Mouse (Mus musculus): ENCODE measurements at regions not wholly inside any gene's neighbourhood (a gene's known extent, or its start where the extent isn't known, plus 50 kb on each side); places are given as distances from the start of the nearest gene placed in this dataset.
A peak's percentile ranks its signal among the peaks of the same experiment; 100 is the strongest.

DNA sequence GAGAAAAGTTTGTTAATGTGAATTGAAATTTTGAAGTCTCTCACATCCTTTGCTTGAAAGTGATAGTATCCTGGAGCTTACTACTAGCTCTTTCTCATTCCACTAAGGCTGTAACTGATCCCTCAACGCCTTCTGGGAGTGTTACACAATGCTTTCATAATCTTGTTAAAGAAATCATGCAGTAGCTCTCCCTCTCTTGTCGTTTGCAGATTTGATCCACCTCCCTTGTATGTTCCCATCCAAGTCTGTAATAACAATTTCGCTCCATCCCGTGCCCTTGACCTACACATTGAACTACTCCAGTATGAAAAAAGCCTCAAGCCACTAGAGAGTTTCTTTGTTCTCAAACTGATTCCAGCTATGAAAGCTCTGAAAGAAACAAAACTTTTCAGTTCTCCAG, 63.9 kb upstream of the Fibin start:
- no peak for ATAC-seq
- no peaks in the 10 kb centered on the region for H3K27me3 ChIP-seq (replicated peaks)
- no peaks in the 10 kb centered on the region for H3K9me3 ChIP-seq
- H3K36me3 ChIP-seq: no peaks in the 10 kb centered on the region
- H3K9ac ChIP-seq: no peak overlapping the region
- H3K4me1 ChIP-seq (replicated peaks): no peaks in the 10 kb centered on the region
- H3K4me3 ChIP-seq (replicated peaks): no peak overlapping the region
- 72% methylated on average over 4 of the region's 4 CpGs for WGBS
- no peak overlapping the region for H3K4me2 ChIP-seq (replicated peaks)
- H3K27ac ChIP-seq: no peak overlapping the region

DNA sequence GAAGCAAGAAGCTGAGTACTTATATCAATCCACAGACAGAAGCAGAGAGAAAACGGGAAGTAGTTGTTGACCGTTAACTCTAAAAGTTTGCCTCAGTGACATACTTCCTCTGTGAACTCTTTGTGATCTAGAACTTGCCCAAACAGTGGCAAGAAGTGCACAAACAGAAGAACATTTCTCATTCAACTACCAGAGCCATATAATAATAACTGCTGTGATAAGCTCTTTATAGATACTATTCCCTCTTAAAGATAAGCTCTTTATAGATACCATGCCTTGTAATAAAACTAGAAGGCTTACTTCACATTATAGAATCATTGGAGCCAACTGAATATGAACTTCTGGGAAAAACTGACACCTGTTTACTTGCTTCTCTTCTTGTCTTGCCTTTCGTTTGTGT, 89.7 kb upstream of the Fibin start:
- 67% methylated on average over 3 of the region's 3 CpGs for WGBS
- Histone ChIP-seq H3K27me3 (replicated peaks) (no peaks in the 10 kb centered on the region), H3K9ac (no peak overlapping the region), H3K9me3 (no peaks in the 10 kb centered on the region), H3K36me3 (no peaks in the 10 kb centered on the region), H3K27ac (no peak overlapping the region), H3K4me3 (replicated peaks) (no peak overlapping the region), H3K4me1 (replicated peaks) (no peaks in the 10 kb centered on the region), H3K4me2 (replicated peaks) (no peak overlapping the region)
- ATAC-seq: peak; percentile 85

DNA sequence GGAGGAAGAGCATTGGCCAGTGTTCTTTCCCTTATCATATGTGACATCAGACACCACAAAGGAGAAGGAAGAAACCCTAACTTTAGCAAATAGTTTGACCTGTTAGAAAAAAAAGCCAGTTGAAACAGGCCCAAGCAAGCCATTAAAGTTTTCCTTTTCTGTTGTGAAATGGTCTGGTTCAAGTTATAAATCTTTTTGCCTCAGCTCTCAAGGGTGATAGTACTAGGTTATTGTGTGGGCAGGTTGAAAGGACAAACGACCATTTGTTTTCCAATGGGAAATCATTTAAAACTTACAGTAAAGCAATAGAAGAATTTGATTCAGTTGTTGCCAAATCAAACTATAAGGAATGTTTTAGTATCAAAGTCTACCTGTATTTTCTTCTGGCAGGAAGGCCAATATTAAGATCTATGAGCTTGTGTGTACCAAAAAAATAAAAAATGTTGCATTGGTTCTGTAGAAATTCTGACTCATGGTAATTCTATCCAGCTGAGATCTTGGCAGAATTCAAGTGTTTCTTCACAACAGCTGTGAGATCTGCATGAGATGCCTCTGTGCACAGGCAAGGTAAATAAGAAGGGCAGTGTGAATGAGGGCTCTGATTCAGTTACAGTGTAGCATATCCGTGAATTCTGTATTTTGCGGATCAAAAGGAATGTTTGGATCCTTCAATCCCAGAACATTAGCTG, 109.5 kb upstream of the Fibin start:
- Histone ChIP-seq H3K9ac (no peak overlapping the region), H3K27ac (no peak overlapping the region), H3K27me3 (replicated peaks) (no peaks in the 10 kb centered on the region), H3K4me1 (replicated peaks) (no peaks in the 10 kb centered on the region), H3K9me3 (no peaks in the 10 kb centered on the region), H3K4me3 (replicated peaks) (no peak overlapping the region), H3K36me3 (no peaks in the 10 kb centered on the region), H3K4me2 (replicated peaks) (no peak overlapping the region)
- 83% methylated on average over 3 of the region's 3 CpGs for WGBS
- no peak for ATAC-seq

DNA sequence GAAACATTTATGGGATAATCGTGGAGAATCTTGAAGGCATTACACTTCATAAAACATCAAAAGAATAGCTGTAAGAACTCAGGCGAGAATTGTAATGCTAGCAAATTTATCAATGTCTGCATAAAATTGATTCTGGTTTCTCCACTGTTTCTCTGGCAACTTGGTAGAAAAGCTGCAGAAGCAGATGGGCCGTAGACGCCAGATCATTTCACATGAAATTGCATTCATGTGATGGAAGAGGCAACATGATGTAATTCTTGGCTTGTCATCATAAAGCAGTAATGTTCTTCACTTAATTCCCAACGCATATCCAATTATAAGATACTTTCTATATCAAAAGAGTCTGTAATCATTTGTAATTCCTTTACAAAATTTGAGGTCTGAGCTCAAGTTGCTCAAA, 113.6 kb upstream of the Fibin start:
- H3K27me3 ChIP-seq (replicated peaks): no peaks in the 10 kb centered on the region
- H3K27ac ChIP-seq: no peak overlapping the region
- ATAC-seq: no peak
- H3K9ac ChIP-seq: no peak overlapping the region
- no peak overlapping the region for H3K4me2 ChIP-seq (replicated peaks)
- WGBS: 65% methylated on average over 5 of the region's 5 CpGs
- no peaks in the 10 kb centered on the region for H3K36me3 ChIP-seq
- no peak overlapping the region for H3K4me3 ChIP-seq (replicated peaks)
- no peaks in the 10 kb centered on the region for H3K9me3 ChIP-seq
- no peaks in the 10 kb centered on the region for H3K4me1 ChIP-seq (replicated peaks)

DNA sequence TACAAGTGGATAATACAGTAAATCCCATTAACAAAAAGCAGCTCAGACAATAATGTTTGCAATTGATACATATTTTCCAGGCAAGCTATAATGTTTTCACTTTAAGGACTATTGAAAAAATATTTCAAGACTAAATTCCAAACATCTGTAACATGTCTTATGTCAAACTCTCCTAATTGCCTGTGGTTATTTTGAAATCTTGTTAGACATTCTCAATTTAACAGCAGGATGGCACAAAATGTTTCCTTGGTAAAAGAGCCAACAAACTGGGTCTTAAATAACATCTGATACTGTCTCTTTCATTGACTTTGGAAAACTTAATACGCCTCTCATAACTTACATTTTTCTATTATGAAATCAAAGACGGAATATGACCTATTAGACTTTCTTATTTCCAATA, 115.8 kb upstream of the Slc5a12 start:
- Histone ChIP-seq H3K9me3 (no peaks in the 10 kb centered on the region), H3K4me3 (replicated peaks) (no peak overlapping the region), H3K4me1 (replicated peaks) (no peaks in the 10 kb centered on the region), H3K36me3 (no peaks in the 10 kb centered on the region), H3K27ac (no peak overlapping the region), H3K27me3 (replicated peaks) (no peaks in the 10 kb centered on the region), H3K9ac (no peak overlapping the region), H3K4me2 (replicated peaks) (no peak overlapping the region)
- ATAC-seq: no peak
- 89% methylated on average over 2 of the region's 2 CpGs for WGBS

DNA sequence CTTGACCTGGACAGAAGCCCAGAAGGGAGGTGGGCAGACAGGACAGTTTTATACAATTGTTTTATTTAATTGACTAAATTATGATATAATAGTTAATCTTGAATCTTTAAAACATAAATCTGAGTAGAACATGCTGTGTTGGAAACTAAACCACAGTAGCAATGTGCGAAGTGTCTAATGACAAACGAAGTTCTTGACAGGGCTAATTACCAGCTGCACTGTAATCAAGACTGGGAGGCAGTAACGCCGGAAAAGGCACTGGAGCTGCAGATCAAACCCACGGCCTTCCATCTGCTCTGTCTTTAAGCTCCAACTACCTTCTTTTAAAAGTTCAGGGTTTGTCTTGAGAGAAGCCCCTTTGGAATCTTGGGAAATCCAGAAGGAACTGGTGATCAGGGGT, 110.9 kb upstream of the Slc5a12 start:
- Histone ChIP-seq H3K36me3 (no peaks in the 10 kb centered on the region), H3K27ac (no peak overlapping the region)
- ATAC-seq: no peak

DNA sequence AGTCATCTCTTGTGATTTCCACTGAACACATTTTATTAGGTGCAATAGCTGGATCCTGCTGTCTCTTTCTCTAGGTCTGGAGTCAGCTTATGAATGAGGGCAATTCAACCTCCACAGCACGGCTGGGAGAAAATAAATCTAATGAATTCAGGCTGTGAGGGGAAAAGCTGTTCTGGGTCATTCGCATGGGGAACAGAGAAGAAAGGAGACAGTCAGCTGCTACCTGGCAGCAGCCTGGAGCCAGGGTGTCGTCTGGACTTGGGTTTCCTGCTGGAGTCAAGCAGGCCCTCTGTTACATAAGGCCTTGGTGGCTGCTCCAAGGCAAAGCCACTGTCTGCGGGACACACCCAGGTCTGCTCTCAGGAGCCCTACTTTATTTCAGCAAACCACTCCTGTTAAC, 110.4 kb upstream of the Slc5a12 start:
- 40% methylated on average over 4 of the region's 4 CpGs for WGBS

More for the DNA sequence above, 110.9 kb upstream of the Slc5a12 start:
- WGBS: 64% methylated on average over 5 of the region's 5 CpGs
- Histone ChIP-seq H3K4me1 (replicated peaks) (no peaks in the 10 kb centered on the region; the same call in 1 of the 2 replicates), H3K4me3 (replicated peaks) (no peak overlapping the region), H3K9me3 (no peaks in the 10 kb centered on the region), H3K9ac (no peak overlapping the region), H3K27me3 (replicated peaks) (no peaks in the 10 kb centered on the region), H3K4me2 (replicated peaks) (no peak overlapping the region)

DNA sequence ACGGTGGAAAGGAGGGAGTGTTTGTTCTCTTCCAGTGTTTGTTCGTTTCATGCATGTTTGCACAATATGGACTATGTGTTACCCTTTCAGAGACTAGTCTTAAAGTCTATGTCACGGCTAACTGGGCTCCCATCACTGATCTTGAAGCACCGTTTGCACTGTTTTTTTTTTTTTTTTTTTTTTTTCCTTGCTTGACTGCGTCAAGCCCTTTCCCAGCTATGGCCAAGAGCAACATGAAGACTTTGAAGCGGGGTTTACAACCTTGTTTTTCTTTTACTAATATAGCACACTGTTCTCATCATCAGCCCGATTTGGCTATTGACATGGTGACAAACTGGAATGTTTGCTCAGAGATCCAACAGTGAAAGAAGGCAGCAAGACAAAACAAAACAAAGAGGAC, 109.1 kb upstream of the Slc5a12 start:
- WGBS: 68% methylated on average over 7 of the region's 7 CpGs
- Histone ChIP-seq H3K36me3 (no peaks in the 10 kb centered on the region), H3K4me3 (replicated peaks) (no peak overlapping the region), H3K4me1 (replicated peaks) (no peaks in the 10 kb centered on the region; the same call in 1 of the 2 replicates), H3K4me2 (replicated peaks) (no peak overlapping the region), H3K9ac (no peak overlapping the region), H3K9me3 (no peaks in the 10 kb centered on the region), H3K27ac (no peak overlapping the region), H3K27me3 (replicated peaks) (no peaks in the 10 kb centered on the region)
- no peak for ATAC-seq

More for the DNA sequence above, 110.4 kb upstream of the Slc5a12 start:
- no peaks in the 10 kb centered on the region for H3K9me3 ChIP-seq
- H3K4me3 ChIP-seq (replicated peaks): no peak overlapping the region
- H3K4me1 ChIP-seq (replicated peaks): no peaks in the 10 kb centered on the region; the same call in 1 of the 2 replicates
- H3K4me2 ChIP-seq (replicated peaks): no peak overlapping the region
- no peak overlapping the region for H3K9ac ChIP-seq
- no peaks in the 10 kb centered on the region for H3K27me3 ChIP-seq (replicated peaks)
- H3K27ac ChIP-seq: no peak overlapping the region
- H3K36me3 ChIP-seq: no peaks in the 10 kb centered on the region
- peak; percentile 51; the same call in 1 of the 2 replicates for ATAC-seq

DNA sequence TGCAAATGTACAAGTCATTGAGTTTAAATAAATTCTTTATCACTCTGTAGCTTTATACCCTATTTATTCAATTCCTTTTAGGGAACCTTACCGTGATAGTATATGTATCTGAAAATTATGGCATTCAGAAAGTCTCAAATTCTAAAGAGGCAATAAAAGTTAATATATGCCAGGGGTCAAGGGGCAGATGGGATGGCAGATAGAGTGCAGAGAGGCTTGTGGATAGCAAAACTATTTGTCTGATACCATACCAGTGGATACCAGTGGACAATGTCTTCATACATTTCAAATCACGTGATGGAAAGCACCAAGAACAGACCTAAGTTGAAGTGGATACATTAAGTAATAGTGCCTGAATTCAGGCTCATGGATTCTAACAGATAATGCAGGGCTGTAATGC, 95.3 kb upstream of the Slc5a12 start:
- Histone ChIP-seq H3K9ac (no peak overlapping the region), H3K27me3 (replicated peaks) (no peaks in the 10 kb centered on the region), H3K9me3 (no peaks in the 10 kb centered on the region), H3K4me2 (replicated peaks) (no peak overlapping the region), H3K4me1 (replicated peaks) (no peaks in the 10 kb centered on the region), H3K4me3 (replicated peaks) (no peak overlapping the region), H3K36me3 (no peaks in the 10 kb centered on the region), H3K27ac (no peak overlapping the region)
- 56% methylated on average over 2 of the region's 2 CpGs for WGBS
- ATAC-seq: peak; percentile 59; the same call in 1 of the 2 replicates

DNA sequence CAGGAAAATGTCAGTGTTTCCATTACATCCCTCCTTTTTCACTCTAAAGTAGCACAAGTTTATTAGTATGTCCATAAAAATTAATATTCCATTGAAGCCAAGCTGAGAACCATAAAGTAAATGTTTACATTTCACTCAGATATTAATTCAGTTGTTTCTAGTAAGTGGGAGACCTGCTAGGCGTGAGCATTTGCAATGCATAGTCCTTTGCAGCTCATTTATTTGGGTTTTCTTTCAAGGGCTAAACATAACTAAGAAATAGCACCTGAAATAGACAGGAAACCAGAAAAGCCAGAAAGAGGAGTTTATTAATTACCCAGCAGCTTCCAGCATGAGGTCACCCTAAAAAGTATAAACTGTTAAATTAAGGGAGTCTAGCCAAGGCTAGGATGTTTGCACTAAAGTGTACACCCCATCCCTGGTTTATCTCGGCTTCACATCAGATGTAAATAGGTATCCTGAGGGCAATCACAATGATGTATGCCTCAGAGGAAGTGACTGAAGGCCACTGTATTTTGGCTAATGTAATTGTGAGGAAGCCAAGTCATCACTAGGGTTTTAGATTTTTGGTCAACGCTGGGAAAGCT, 88.8 kb upstream of the Slc5a12 start:
- H3K9me3 ChIP-seq: no peaks in the 10 kb centered on the region
- H3K27me3 ChIP-seq (replicated peaks): no peaks in the 10 kb centered on the region
- H3K27ac ChIP-seq: no peak overlapping the region
- no peaks in the 10 kb centered on the region for H3K36me3 ChIP-seq
- no peak for ATAC-seq
- H3K4me3 ChIP-seq (replicated peaks): no peak overlapping the region
- H3K4me1 ChIP-seq (replicated peaks): no peaks in the 10 kb centered on the region
- H3K4me2 ChIP-seq (replicated peaks): no peak overlapping the region
- H3K9ac ChIP-seq: no peak overlapping the region
- 50% methylated on average over 3 of the region's 3 CpGs for WGBS

DNA sequence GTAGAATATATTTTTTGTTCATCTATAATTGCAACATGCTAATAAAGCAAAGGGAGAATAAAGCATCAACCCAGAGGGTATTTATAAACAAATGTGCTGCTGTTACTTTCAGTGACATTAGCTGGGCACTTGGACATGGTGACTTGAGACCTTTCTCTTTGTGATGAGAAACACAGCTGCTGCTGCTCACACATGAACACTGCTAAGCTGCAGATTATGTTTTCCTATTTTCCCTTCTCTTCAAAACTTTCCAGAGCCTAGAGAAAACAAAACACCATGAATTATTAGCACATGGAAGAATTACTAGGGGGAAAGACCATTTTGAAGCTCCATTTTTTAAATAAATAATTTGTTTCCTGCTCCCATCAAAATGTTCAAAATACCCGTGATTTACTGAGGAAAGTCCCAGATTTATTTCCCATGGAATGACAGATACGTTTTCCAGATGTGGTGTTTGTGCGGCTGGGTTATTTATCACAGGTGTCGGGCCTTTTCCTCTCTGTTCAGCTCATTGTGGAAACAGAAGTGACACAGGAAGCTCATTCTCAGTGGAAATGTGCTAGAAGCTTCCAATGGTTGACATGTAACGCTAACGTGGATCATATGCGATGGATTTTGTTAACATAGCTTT, 73.8 kb upstream of the Slc5a12 start:
- WGBS: 45% methylated on average over 7 of the region's 7 CpGs
- no peak overlapping the region for H3K9ac ChIP-seq

DNA sequence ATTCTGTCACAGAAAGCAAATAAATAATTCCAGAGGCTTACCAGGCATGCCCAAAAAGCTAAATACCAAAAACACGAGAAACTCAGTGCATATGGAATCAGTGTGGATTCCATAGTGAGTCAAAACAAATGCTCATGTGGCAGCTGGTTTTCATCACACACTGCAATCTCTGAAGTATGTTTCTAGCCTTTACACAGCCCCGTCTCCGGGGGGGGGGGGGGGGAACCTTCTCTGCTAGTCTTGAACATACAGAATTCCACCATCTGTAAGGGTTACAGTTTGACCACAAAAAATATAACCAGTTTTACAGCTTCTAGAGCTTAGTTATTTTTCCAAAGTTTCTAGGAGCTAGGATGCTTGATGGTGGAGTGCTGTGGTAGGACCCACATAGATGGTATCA, 68.9 kb upstream of the Slc5a12 start:
- Histone ChIP-seq H3K9ac (no peak overlapping the region), H3K9me3 (no peaks in the 10 kb centered on the region), H3K27me3 (replicated peaks) (no peaks in the 10 kb centered on the region), H3K4me3 (replicated peaks) (no peak overlapping the region), H3K36me3 (no peaks in the 10 kb centered on the region), H3K4me2 (replicated peaks) (no peak overlapping the region), H3K27ac (no peak overlapping the region), H3K4me1 (replicated peaks) (no peaks in the 10 kb centered on the region)
- ATAC-seq: peak; percentile 53; the same call in 1 of the 2 replicates
- WGBS: 27% methylated on average over 3 of the region's 3 CpGs

More for the DNA sequence above, 73.8 kb upstream of the Slc5a12 start:
- no peak for ATAC-seq
- Histone ChIP-seq H3K4me3 (replicated peaks) (no peak overlapping the region), H3K9me3 (no peaks in the 10 kb centered on the region), H3K27me3 (replicated peaks) (no peaks in the 10 kb centered on the region), H3K36me3 (no peaks in the 10 kb centered on the region), H3K27ac (no peak overlapping the region), H3K4me1 (replicated peaks) (no peaks in the 10 kb centered on the region), H3K4me2 (replicated peaks) (no peak overlapping the region)

DNA sequence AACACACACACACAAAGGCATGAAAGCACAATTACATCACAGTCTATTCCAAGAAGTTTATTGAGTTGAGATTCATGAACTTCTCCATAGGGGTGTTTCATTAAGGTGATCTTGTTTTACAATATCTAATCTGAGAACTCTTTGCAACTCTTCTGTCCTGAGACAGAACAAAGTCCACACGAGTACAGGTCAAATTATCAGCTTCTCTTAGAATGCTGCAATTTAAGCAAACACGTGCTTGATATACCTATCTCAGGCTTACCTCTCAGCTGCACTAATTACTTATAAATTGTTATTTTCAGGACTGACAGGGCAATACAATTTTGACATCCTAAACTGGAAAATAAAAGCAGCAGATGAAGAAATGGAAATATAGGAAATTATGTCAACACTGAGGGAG, 57.0 kb upstream of the Slc5a12 start:
- Histone ChIP-seq H3K27me3 (replicated peaks) (no peaks in the 10 kb centered on the region), H3K9ac (no peak overlapping the region), H3K4me1 (replicated peaks) (no peaks in the 10 kb centered on the region), H3K36me3 (no peaks in the 10 kb centered on the region), H3K4me3 (replicated peaks) (no peak overlapping the region), H3K4me2 (replicated peaks) (no peak overlapping the region), H3K9me3 (no peaks in the 10 kb centered on the region), H3K27ac (no peak overlapping the region)
- ATAC-seq: peak; percentile 88
- WGBS: 70% methylated on average over 2 of the region's 2 CpGs
